Mouse (Mus musculus): Measurements from ENCODE around the gene H2afy. TPM values are rescaled to one million over a fixed set of nuclear protein-coding genes. Genes with fewer than 3 reads are reported as not detected.
A peak's percentile ranks its signal among the peaks of the same experiment; 100 is the strongest.
"Not testable (repeated sequence)": the region's sequence is repeated elsewhere in the genome, so short reads cannot be mapped to it uniquely, and the experiment has no call there.

H2afy gene
- polyA plus RNA-seq, 1 experiment from 2014 or later = 726 TPM

DNA sequence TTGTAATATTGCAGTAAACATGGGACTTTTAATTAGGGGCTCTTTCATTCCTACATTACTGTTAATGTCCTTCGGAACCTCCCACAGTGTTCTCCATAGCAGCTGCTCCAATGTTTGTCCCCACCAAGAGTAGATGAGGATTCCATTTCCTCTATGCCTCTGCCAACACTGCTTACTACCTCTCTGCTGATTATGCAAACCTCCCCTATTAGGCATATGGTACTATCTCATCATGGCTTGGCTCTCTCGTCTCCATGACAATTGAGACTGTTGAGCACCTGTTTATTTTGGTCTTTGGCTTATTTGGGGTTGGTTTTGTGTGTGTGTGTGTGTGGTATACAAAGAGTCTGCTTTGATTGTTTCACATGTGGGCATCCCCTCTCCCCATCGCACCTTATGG, 95.5 kb downstream of the H2afy start:
- Histone ChIP-seq H3K4me2 (ENCODE audit: low read depth, severe bottlenecking) (no peak overlapping the region), H3K27ac (replicated peaks; ENCODE audit: low read depth, low read length) (no peak overlapping the region), H3K36me3 (ENCODE audit: control insufficient read depth, insufficient read depth, low read length) (no peaks in the 10 kb centered on the region), H3K4me1 (ENCODE audit: control insufficient read depth, insufficient read depth, low read length) (no peaks in the 10 kb centered on the region), H3K9me3 (ENCODE audit: control insufficient read depth, low read length) (no peaks in the 10 kb centered on the region), H3K4me3 (ENCODE audit: low read depth, low read length) (no peak overlapping the region), H3K9ac (ENCODE audit: low read length) (no peak overlapping the region), H3K27me3 (ENCODE audit: control insufficient read depth, insufficient read depth, low read length) (no peaks in the 10 kb centered on the region)
- DNase-seq (ENCODE audit: low spot score) (no peak), ATAC-seq (ENCODE audit: insufficient number of reproducible peaks, low FRiP score, low TSS enrichment, low read depth) (no peak)
- WGBS = 84% methylated on average over 3 of the region's 3 CpGs

DNA sequence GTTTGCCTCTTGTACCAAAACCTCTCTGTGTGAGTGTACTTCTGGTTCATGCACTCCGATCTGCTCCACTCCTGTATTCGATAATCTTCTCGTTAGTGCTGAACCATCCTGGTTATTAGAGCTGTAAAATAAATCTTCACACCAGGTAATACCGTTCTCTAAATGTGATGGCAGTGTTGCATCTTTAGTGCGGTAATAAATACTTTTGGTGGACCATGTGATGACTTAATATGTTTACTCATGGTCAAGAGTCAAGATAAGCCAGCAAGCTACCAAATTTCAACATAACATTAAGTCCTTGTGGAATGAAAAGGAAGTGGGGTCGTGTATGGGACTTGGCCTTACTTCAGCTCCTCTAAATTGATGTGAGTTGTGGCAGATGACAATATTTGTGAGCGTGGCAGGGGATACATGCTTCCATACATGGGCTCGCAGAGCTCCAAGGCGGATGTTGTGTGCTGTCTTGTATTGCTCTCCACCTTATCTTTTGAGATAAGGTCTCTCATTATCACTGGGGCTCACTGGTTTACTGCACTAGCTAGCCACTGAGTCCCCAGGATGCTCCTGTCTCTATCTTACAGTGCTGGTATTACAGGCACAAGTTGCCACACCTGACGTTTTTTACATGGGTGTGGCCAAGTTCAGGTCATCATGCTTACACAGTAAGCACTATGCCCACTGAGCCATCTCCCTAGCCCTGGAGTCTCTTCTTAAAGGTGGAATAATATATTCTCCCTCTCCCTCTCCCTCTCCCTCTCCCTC, 96.4 kb downstream of the H2afy start:
- WGBS = 70% methylated on average over 10 of the region's 10 CpGs
- no peak for ATAC-seq (ENCODE audit: insufficient number of reproducible peaks, low FRiP score, low TSS enrichment, low read depth)

DNA sequence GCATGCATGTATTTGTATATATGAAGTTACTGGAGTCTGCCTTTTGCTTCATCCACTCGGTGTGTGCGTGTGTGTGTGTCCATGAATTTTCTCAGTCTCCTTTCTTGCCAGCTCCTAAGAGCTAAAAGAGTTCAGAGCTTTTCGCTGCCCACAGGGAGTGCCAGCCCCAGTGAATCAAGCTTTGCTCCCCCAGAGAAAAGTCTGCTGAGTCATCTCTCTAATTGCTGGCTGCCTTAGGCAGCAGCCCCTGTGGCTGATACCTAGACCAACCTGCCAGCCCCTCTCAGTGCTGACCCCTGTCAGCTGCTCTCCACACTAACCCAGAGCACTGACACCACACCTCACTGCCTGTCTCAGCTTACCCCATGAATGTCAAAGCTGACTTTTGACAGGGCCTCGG, 107.2 kb downstream of the H2afy start:
- ATAC-seq (ENCODE audit: insufficient number of reproducible peaks, low FRiP score, low TSS enrichment, low read depth) (no peak), DNase-seq (ENCODE audit: low spot score) (no peak)
- peaks cover 10% of the 10 kb centered on the region; the same call in 1 of the 2 replicates for H3K4me1 ChIP-seq (ENCODE audit: control insufficient read depth, insufficient read depth, low read length)
- WGBS = 88% methylated on average over 4 of the region's 4 CpGs
- H3K4me2 ChIP-seq (ENCODE audit: low read depth, severe bottlenecking) = no peak overlapping the region
- no peak overlapping the region for H3K27ac ChIP-seq (replicated peaks; ENCODE audit: low read depth, low read length)
- no peaks in the 10 kb centered on the region for H3K36me3 ChIP-seq (ENCODE audit: control insufficient read depth, insufficient read depth, low read length)
- no peaks in the 10 kb centered on the region for H3K27me3 ChIP-seq (ENCODE audit: control insufficient read depth, insufficient read depth, low read length)
- H3K4me3 ChIP-seq (ENCODE audit: low read depth, low read length) = no peak overlapping the region
- H3K9me3 ChIP-seq (ENCODE audit: control insufficient read depth, low read length) = no peaks in the 10 kb centered on the region
- H3K9ac ChIP-seq (ENCODE audit: low read length) = no peak overlapping the region

More for the DNA sequence above, 96.4 kb downstream of the H2afy start:
- DNase-seq (ENCODE audit: low spot score) = no peak
- Histone ChIP-seq H3K4me2 (ENCODE audit: low read depth, severe bottlenecking) (no peak overlapping the region), H3K27me3 (ENCODE audit: control insufficient read depth, insufficient read depth, low read length) (no peaks in the 10 kb centered on the region), H3K27ac (replicated peaks; ENCODE audit: low read depth, low read length) (no peak overlapping the region), H3K4me3 (ENCODE audit: low read depth, low read length) (no peak overlapping the region), H3K36me3 (ENCODE audit: control insufficient read depth, insufficient read depth, low read length) (no peaks in the 10 kb centered on the region), H3K9me3 (ENCODE audit: control insufficient read depth, low read length) (no peaks in the 10 kb centered on the region), H3K4me1 (ENCODE audit: control insufficient read depth, insufficient read depth, low read length) (no peaks in the 10 kb centered on the region), H3K9ac (ENCODE audit: low read length) (no peak overlapping the region)

DNA sequence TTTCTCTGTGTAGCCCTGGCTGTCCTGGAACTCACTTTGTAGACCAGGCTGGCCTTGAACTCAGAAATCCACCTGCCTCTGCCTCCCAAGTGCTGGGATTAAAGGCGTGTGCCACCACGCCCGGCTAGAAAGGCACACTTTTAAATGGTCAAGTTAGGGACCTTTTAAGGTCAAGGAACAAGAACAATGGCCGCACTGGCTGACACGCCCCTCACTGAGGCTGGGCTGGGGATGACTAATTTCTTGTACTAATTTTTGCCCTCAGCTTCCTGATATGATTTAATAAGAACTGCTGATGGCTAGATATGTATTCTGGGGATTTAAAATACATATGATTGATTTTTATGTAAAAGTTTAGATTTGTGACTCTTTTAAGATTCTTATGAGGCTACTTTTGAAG, 108.2 kb downstream of the H2afy start:
- ATAC-seq (ENCODE audit: insufficient number of reproducible peaks, low FRiP score, low TSS enrichment, low read depth); H3K36me3 ChIP-seq (ENCODE audit: control insufficient read depth, insufficient read depth, low read length); H3K4me3 ChIP-seq (ENCODE audit: low read depth, low read length); H3K27ac ChIP-seq (replicated peaks; ENCODE audit: low read depth, low read length); H3K9me3 ChIP-seq (ENCODE audit: control insufficient read depth, low read length); DNase-seq (ENCODE audit: low spot score); H3K9ac ChIP-seq (ENCODE audit: low read length); H3K4me2 ChIP-seq (ENCODE audit: low read depth, severe bottlenecking); H3K27me3 ChIP-seq (ENCODE audit: control insufficient read depth, insufficient read depth, low read length): not testable (repeated sequence)
- 85% methylated on average over 5 of the region's 5 CpGs for WGBS
- peaks cover 10% of the 10 kb centered on the region; the same call in 1 of the 2 replicates for H3K4me1 ChIP-seq (ENCODE audit: control insufficient read depth, insufficient read depth, low read length)

DNA sequence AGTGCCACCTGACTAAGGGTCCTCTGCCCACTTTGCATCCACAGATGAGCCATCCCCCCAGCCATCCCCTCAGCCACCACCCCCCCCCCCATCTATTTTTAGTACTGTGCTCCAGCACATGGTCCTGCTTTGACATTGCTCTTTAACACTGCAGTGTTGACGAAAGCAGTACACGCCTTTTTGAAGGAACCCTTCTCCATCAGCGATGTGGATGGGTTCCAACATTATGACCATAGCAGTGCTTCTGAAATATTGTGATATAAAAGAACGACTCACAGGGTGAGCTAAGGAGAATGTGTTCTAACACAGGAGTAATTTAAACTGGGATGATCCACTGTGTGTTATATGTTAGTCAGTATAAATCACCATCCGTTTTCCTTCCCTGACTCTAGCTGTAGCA, 109.5 kb downstream of the H2afy start:
- 87% methylated on average over 5 of the region's 5 CpGs for WGBS
- Histone ChIP-seq H3K4me3 (ENCODE audit: low read depth, low read length) (no peak overlapping the region), H3K27ac (replicated peaks; ENCODE audit: low read depth, low read length) (no peak overlapping the region), H3K9ac (ENCODE audit: low read length) (no peak overlapping the region), H3K36me3 (ENCODE audit: control insufficient read depth, insufficient read depth, low read length) (no peaks in the 10 kb centered on the region), H3K4me2 (ENCODE audit: low read depth, severe bottlenecking) (no peak overlapping the region), H3K9me3 (ENCODE audit: control insufficient read depth, low read length) (no peaks in the 10 kb centered on the region), H3K4me1 (ENCODE audit: control insufficient read depth, insufficient read depth, low read length) (peaks cover 8% of the 10 kb centered on the region; the same call in 1 of the 2 replicates), H3K27me3 (ENCODE audit: control insufficient read depth, insufficient read depth, low read length) (no peaks in the 10 kb centered on the region)
- ATAC-seq (ENCODE audit: insufficient number of reproducible peaks, low FRiP score, low TSS enrichment, low read depth) (no peak), DNase-seq (ENCODE audit: low spot score) (no peak)

DNA sequence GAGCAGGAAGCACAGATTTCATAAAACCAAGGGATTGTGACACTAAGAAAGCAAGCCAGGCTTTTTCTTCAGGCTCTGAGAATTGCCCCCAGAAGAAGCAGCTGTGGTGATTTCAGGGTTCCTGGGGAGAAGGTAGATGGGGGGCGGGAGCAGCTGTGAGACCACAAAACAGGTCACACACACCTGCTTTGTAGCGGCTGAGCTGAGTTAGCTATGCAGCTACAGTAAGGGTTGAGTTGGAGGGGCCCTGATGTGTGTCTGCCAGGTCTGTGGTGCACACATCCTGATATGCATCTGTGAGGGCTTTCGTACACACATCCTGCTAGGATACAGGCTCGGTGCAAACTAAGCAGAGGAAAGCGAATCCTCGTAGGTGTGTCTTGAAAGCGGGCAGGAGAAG, 110.1 kb downstream of the H2afy start:
- 88% methylated on average over 7 of the region's 7 CpGs for WGBS
- Histone ChIP-seq H3K36me3 (ENCODE audit: control insufficient read depth, insufficient read depth, low read length) (no peaks in the 10 kb centered on the region), H3K4me2 (ENCODE audit: low read depth, severe bottlenecking) (no peak overlapping the region), H3K4me1 (ENCODE audit: control insufficient read depth, insufficient read depth, low read length) (peaks cover 8% of the 10 kb centered on the region; the same call in 1 of the 2 replicates), H3K9ac (ENCODE audit: low read length) (no peak overlapping the region), H3K9me3 (ENCODE audit: control insufficient read depth, low read length) (no peaks in the 10 kb centered on the region), H3K27me3 (ENCODE audit: control insufficient read depth, insufficient read depth, low read length) (no peaks in the 10 kb centered on the region), H3K4me3 (ENCODE audit: low read depth, low read length) (no peak overlapping the region), H3K27ac (replicated peaks; ENCODE audit: low read depth, low read length) (no peak overlapping the region)
- ATAC-seq (ENCODE audit: insufficient number of reproducible peaks, low FRiP score, low TSS enrichment, low read depth) = no peak
- no peak for DNase-seq (ENCODE audit: low spot score)

DNA sequence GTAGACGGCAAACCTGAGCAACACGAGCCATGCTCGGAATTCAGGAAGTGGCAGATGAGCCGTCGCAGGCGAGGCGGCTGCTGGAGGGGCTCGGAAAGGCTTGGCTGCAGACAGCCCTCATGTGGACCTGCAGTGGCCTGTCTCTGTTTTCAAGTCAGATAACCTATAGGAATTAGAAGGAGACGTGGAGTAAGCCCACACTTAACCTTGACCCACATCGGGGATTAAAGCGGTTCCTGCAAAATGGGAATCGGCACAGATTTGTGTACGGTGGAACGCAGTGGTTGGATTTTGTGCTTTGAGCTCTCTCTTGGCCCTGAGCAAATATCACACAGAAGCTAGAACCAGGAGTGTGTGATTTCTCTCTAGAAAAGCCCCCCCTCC, 111.1 kb downstream of the H2afy start:
- H3K36me3 ChIP-seq (ENCODE audit: control insufficient read depth, insufficient read depth, low read length) = no peaks in the 10 kb centered on the region
- H3K9ac ChIP-seq (ENCODE audit: low read length) = no peak overlapping the region
- H3K27ac ChIP-seq (replicated peaks; ENCODE audit: low read depth, low read length) = no peak overlapping the region
- H3K9me3 ChIP-seq (ENCODE audit: control insufficient read depth, low read length) = no peaks in the 10 kb centered on the region
- H3K4me1 ChIP-seq (ENCODE audit: control insufficient read depth, insufficient read depth, low read length) = peaks cover 8% of the 10 kb centered on the region; the same call in 1 of the 2 replicates
- peak overlapping the region; percentile 14; the same call in 1 of the 2 replicates for H3K4me2 ChIP-seq (ENCODE audit: low read depth, severe bottlenecking)
- DNase-seq (ENCODE audit: low spot score) (peak; percentile 44), ATAC-seq (ENCODE audit: insufficient number of reproducible peaks, low FRiP score, low TSS enrichment, low read depth) (no peak)
- H3K27me3 ChIP-seq (ENCODE audit: control insufficient read depth, insufficient read depth, low read length) = no peaks in the 10 kb centered on the region
- WGBS = 33% methylated on average over 14 of the region's 14 CpGs
- H3K4me3 ChIP-seq (ENCODE audit: low read depth, low read length) = no peak overlapping the region

DNA sequence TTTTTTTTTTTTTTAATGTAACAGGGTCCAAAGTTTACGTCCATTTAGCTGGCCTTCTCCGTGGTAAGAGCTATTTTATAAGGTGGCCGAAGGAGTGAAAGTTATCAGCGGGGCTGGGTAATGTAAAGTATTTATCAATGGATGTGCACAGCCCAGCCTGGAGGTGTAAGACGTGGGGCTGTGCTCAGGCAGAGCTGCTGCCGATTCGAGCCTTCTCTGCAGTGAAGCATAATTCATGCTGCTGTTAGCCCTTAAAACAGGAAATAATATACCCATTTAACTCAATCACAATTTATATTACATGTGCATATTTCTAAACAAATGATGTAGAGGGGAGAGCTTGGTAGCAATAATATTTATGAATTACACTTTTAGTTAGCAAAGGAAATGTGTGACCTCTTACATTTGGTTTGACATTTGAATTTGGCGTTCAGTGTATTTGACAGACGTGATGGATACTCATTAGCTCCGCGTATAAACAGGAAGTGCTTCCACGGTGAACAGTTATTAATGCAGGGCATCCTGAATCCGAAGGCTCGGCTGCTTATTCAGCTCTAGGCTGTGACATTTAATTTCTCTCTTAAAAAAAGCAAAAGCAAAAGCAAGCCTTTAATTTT, 111.6 kb downstream of the H2afy start:
- H3K36me3 ChIP-seq (ENCODE audit: control insufficient read depth, insufficient read depth, low read length) = no peaks in the 10 kb centered on the region
- DNase-seq (ENCODE audit: low spot score) = no peak
- no peak for ATAC-seq (ENCODE audit: insufficient number of reproducible peaks, low FRiP score, low TSS enrichment, low read depth)
- no peaks in the 10 kb centered on the region for H3K27me3 ChIP-seq (ENCODE audit: control insufficient read depth, insufficient read depth, low read length)
- peaks cover 8% of the 10 kb centered on the region; the same call in 1 of the 2 replicates for H3K4me1 ChIP-seq (ENCODE audit: control insufficient read depth, insufficient read depth, low read length)
- H3K4me3 ChIP-seq (ENCODE audit: low read depth, low read length) = no peak overlapping the region
- no peak overlapping the region for H3K9ac ChIP-seq (ENCODE audit: low read length)
- H3K9me3 ChIP-seq (ENCODE audit: control insufficient read depth, low read length) = no peaks in the 10 kb centered on the region
- H3K27ac ChIP-seq (replicated peaks; ENCODE audit: low read depth, low read length) = no peak overlapping the region
- H3K4me2 ChIP-seq (ENCODE audit: low read depth, severe bottlenecking) = peak overlapping the region; percentile 14; the same call in 1 of the 2 replicates
- 36% methylated on average over 14 of the region's 14 CpGs for WGBS
